Mouse (Mus musculus): ENCODE measurements around the gene Stxbp3.
"Not testable (repeated sequence)": the region's sequence is repeated elsewhere in the genome, so short reads cannot be mapped to it uniquely, and the experiment has no call there.

Gene Stxbp3

GRCm38 (mm10) chr3:108856386-108857123 is 16.2 kb upstream of the Stxbp3 start:
- DNase-seq (ENCODE audit: low read depth) = no peak

GRCm38 (mm10) chr3:108855864-108856263 is 15.5 kb upstream of the Stxbp3 start:
- DNase-seq (ENCODE audit: low read depth) = no peak

- DNase-seq (ENCODE audit: low read depth) = peak; percentile 94
Observed at GRCm38 (mm10) chr3:108855371-108855770, 15.0 kb upstream of the Stxbp3 start.

- DNase-seq (ENCODE audit: low read depth) = no peak
Observed at GRCm38 (mm10) chr3:108853266-108853665, 12.9 kb upstream of the Stxbp3 start.

- no peak for DNase-seq (ENCODE audit: low read depth)
Observed at GRCm38 (mm10) chr3:108851996-108852697, 11.8 kb upstream of the Stxbp3 start.

GRCm38 (mm10) chr3:108851554-108851953 is 11.2 kb upstream of the Stxbp3 start:
- no peak for DNase-seq (ENCODE audit: low read depth)

GRCm38 (mm10) chr3:108851075-108851474 is 10.7 kb upstream of the Stxbp3 start:
- no peak for DNase-seq (ENCODE audit: low read depth)

- no peak for DNase-seq (ENCODE audit: low read depth)
Observed at GRCm38 (mm10) chr3:108850506-108850905, 10.2 kb upstream of the Stxbp3 start.

GRCm38 (mm10) chr3:108846616-108847015 is 6.3 kb upstream of the Stxbp3 start:
- no peak for DNase-seq (ENCODE audit: low read depth)

- DNase-seq (ENCODE audit: low read depth) = no peak
Observed at GRCm38 (mm10) chr3:108844521-108844920, 4.2 kb upstream of the Stxbp3 start.

GRCm38 (mm10) chr3:108844026-108844425 is 3.7 kb upstream of the Stxbp3 start:
- no peak for DNase-seq (ENCODE audit: low read depth)

GRCm38 (mm10) chr3:108840716-108841054 is 359 bp upstream of the Stxbp3 start:
- DNase-seq (ENCODE audit: low read depth) = no peak

- DNase-seq (ENCODE audit: low read depth) = no peak
Observed at GRCm38 (mm10) chr3:108839647-108839999, 703 bp downstream of the Stxbp3 start.

GRCm38 (mm10) chr3:108838980-108839379 is 1.3 kb downstream of the Stxbp3 start:
- DNase-seq (ENCODE audit: low read depth) = no peak

- DNase-seq (ENCODE audit: low read depth) = no peak
Observed at GRCm38 (mm10) chr3:108836931-108837330, 3.4 kb downstream of the Stxbp3 start.

GRCm38 (mm10) chr3:108833717-108834116 is 6.6 kb downstream of the Stxbp3 start:
- not testable (repeated sequence) for DNase-seq (ENCODE audit: low read depth)

- DNase-seq (ENCODE audit: low read depth) = no peak
Observed at GRCm38 (mm10) chr3:108831750-108832149, 8.6 kb downstream of the Stxbp3 start.

- no peak for DNase-seq (ENCODE audit: low read depth)
Observed at GRCm38 (mm10) chr3:108830493-108830892, 9.8 kb downstream of the Stxbp3 start.

- DNase-seq (ENCODE audit: low read depth) = no peak
Observed at GRCm38 (mm10) chr3:108815631-108816030, 24.7 kb downstream of the Stxbp3 start.

- DNase-seq (ENCODE audit: low read depth) = peak; percentile 74
Observed at GRCm38 (mm10) chr3:108810747-108811263, 29.5 kb downstream of the Stxbp3 start.

- DNase-seq (ENCODE audit: low read depth) = no peak
Observed at GRCm38 (mm10) chr3:108805622-108806021, 34.7 kb downstream of the Stxbp3 start.

GRCm38 (mm10) chr3:108798375-108798774 is 42.0 kb downstream of the Stxbp3 start:
- no peak for DNase-seq (ENCODE audit: low read depth)

GRCm38 (mm10) chr3:108797723-108798122 is 42.6 kb downstream of the Stxbp3 start:
- DNase-seq (ENCODE audit: low read depth) = no peak

All from fibroblast of lung, adult 2 months (primary cell).